Mouse (Mus musculus): ENCODE measurements around the gene Plekhs1. TPM values are rescaled to one million over a fixed set of nuclear protein-coding genes. Genes with fewer than 3 reads are reported as not detected.
"Not testable (repeated sequence)": the region's sequence is repeated elsewhere in the genome, so short reads cannot be mapped to it uniquely, and the experiment has no call there.

The Plekhs1 gene
- total RNA-seq, 2 experiments from 2014 or later, result 0.32 to 0.47 TPM

GRCm38 (mm10) chr19:56455369-56455768 lies 6.1 kb upstream of the Plekhs1 start:
- DNase-seq (ENCODE audit: extremely low spot score in 1 of 2, low spot score in 1 of 2), result no peak

- DNase-seq (ENCODE audit: extremely low spot score in 1 of 2, low spot score in 1 of 2), result no peak
These were observed 3.9 kb upstream of the Plekhs1 start for GRCm38 (mm10) chr19:56457569-56457968.

GRCm38 (mm10) chr19:56459154-56460050 lies 2.0 kb upstream of the Plekhs1 start:
- DNase-seq (ENCODE audit: extremely low spot score in 1 of 2, low spot score in 1 of 2), result no peak

- no peak for DNase-seq (ENCODE audit: extremely low spot score in 1 of 2, low spot score in 1 of 2)
These were observed 1.2 kb upstream of the Plekhs1 start for GRCm38 (mm10) chr19:56460241-56460640.

- no peak for DNase-seq (ENCODE audit: extremely low spot score in 1 of 2, low spot score in 1 of 2)
These were observed 1.3 kb downstream of the Plekhs1 start for GRCm38 (mm10) chr19:56462786-56463185.

GRCm38 (mm10) chr19:56466486-56466885 lies 5.0 kb downstream of the Plekhs1 start:
- DNase-seq (ENCODE audit: extremely low spot score in 1 of 2, low spot score in 1 of 2), result no peak

GRCm38 (mm10) chr19:56470286-56471020 lies 9.0 kb downstream of the Plekhs1 start:
- DNase-seq (ENCODE audit: extremely low spot score in 1 of 2, low spot score in 1 of 2), result no peak

GRCm38 (mm10) chr19:56471934-56472333 lies 10.5 kb downstream of the Plekhs1 start:
- DNase-seq (ENCODE audit: extremely low spot score in 1 of 2, low spot score in 1 of 2), result no peak

GRCm38 (mm10) chr19:56474869-56475550 lies 13.6 kb downstream of the Plekhs1 start:
- DNase-seq (ENCODE audit: extremely low spot score in 1 of 2, low spot score in 1 of 2), result no peak

- no peak for DNase-seq (ENCODE audit: extremely low spot score in 1 of 2, low spot score in 1 of 2)
These were observed 15.1 kb downstream of the Plekhs1 start for GRCm38 (mm10) chr19:56476546-56476945.

- DNase-seq (ENCODE audit: extremely low spot score in 1 of 2, low spot score in 1 of 2), result no peak
These were observed 15.8 kb downstream of the Plekhs1 start for GRCm38 (mm10) chr19:56477253-56477652.

GRCm38 (mm10) chr19:56477832-56478231 lies 16.4 kb downstream of the Plekhs1 start:
- DNase-seq (ENCODE audit: extremely low spot score in 1 of 2, low spot score in 1 of 2), result no peak

GRCm38 (mm10) chr19:56484630-56485375 lies 23.4 kb downstream of the Plekhs1 start:
- no peak for DNase-seq (ENCODE audit: extremely low spot score in 1 of 2, low spot score in 1 of 2)

GRCm38 (mm10) chr19:56485376-56486271 lies 24.2 kb downstream of the Plekhs1 start:
- DNase-seq (ENCODE audit: extremely low spot score in 1 of 2, low spot score in 1 of 2), result no peak

GRCm38 (mm10) chr19:56486926-56487325 lies 25.5 kb downstream of the Plekhs1 start:
- no peak for DNase-seq (ENCODE audit: extremely low spot score in 1 of 2, low spot score in 1 of 2)

GRCm38 (mm10) chr19:56487339-56487738 lies 25.9 kb downstream of the Plekhs1 start:
- DNase-seq (ENCODE audit: extremely low spot score in 1 of 2, low spot score in 1 of 2), result no peak

- no peak for DNase-seq (ENCODE audit: extremely low spot score in 1 of 2, low spot score in 1 of 2)
These were observed 28.2 kb downstream of the Plekhs1 start for GRCm38 (mm10) chr19:56489601-56490000.

- not testable (repeated sequence) for DNase-seq (ENCODE audit: extremely low spot score in 1 of 2, low spot score in 1 of 2)
These were observed 32.7 kb downstream of the Plekhs1 start for GRCm38 (mm10) chr19:56494157-56494556.

GRCm38 (mm10) chr19:56503069-56503468 lies 41.6 kb downstream of the Plekhs1 start:
- not testable (repeated sequence) for DNase-seq (ENCODE audit: extremely low spot score in 1 of 2, low spot score in 1 of 2)

Measured in layer of hippocampus, postnatal 25 days (tissue).